Mouse (Mus musculus): ENCODE measurements at regions not wholly inside any gene's neighbourhood (a gene's known extent, or its start where the extent isn't known, plus 50 kb on each side); places are given as distances from the start of the nearest gene placed in this dataset.

DNA sequence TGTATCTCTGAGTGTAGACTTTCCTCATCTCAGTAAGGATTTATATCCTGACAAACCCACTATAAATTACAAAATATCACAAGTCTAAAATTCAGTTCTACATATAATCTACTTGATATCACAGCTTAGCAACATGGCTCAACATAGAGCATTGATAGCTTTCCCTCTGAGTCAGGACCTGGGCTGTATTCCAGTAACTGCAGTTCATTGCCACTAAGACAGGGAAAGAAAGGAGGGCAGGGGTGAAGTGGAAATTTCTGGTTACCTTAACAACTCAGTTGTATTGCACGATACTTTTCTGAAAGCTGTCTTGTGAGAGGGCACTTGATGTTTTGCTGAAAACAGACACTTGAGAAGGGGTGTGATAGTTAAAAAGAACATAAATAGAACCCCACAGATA is 635.0 kb downstream of the Utrn start:
- Histone ChIP-seq H3K27ac (replicated peaks; ENCODE audit: insufficient read depth, low read depth, low read length) (no peak overlapping the region), H3K4me3 (ENCODE audit: insufficient read depth, low read depth, low read length) (no peak overlapping the region), H3K27me3 (ENCODE audit: control insufficient read depth, insufficient read depth, low read length) (no peaks in the 10 kb centered on the region), H3K36me3 (ENCODE audit: control insufficient read depth, insufficient read depth, low read length) (no peaks in the 10 kb centered on the region), H3K9ac (ENCODE audit: low read depth, low read length) (no peak overlapping the region), H3K4me1 (ENCODE audit: control insufficient read depth, insufficient read depth, low read length) (no peaks in the 10 kb centered on the region), H3K79me2 (ENCODE audit: control insufficient read depth, insufficient read depth, low read length) (no peaks in the 10 kb centered on the region)
- no peak for DNase-seq (ENCODE audit: extremely low read depth, low read depth, low spot score)
- TF ChIP-seq POLR2A (IDR thresholded peaks at IDR 0.05; ENCODE audit: extremely low read depth, insufficient read depth, low read length) (no peak), CTCF (IDR thresholded peaks at IDR 0.05; ENCODE audit: low read depth, low read length) (no peak)
- 73% methylated on average over 1 of the region's 1 CpGs for WGBS

DNA sequence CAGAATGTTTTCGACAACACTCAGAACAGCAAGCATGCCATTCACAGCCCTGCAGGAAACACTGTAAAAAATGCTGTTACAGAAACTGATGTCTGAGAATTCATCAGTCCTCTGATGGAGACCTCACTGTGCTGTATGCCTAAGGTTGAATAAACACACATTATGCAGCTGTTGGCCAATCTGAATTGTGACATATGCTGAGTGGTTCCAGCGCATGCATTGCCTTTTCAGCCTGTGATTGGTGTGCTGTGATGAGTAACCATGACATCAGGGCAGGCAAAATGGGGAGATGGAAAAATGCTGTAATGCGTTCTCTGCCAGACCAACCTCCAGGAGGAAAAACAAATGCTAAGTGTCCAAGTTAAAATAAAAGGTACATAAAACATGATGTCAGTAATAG is 620.3 kb downstream of the Utrn start:
- TF ChIP-seq POLR2A (IDR thresholded peaks at IDR 0.05; ENCODE audit: extremely low read depth, insufficient read depth, low read length) (no peak), CTCF (IDR thresholded peaks at IDR 0.05; ENCODE audit: low read depth, low read length) (no peak)
- no peaks in the 10 kb centered on the region for H3K27me3 ChIP-seq (ENCODE audit: control insufficient read depth, insufficient read depth, low read length)
- no peak overlapping the region for H3K9ac ChIP-seq (ENCODE audit: low read depth, low read length)
- H3K27ac ChIP-seq (replicated peaks; ENCODE audit: insufficient read depth, low read depth, low read length): no peak overlapping the region
- no peak for DNase-seq (ENCODE audit: extremely low read depth, low read depth, low spot score)
- H3K4me3 ChIP-seq (ENCODE audit: insufficient read depth, low read depth, low read length): no peak overlapping the region
- WGBS: 83% methylated on average over 3 of the region's 3 CpGs
- no peaks in the 10 kb centered on the region for H3K79me2 ChIP-seq (ENCODE audit: control insufficient read depth, insufficient read depth, low read length)
- H3K4me1 ChIP-seq (ENCODE audit: control insufficient read depth, insufficient read depth, low read length): no peaks in the 10 kb centered on the region
- no peaks in the 10 kb centered on the region for H3K36me3 ChIP-seq (ENCODE audit: control insufficient read depth, insufficient read depth, low read length)

DNA sequence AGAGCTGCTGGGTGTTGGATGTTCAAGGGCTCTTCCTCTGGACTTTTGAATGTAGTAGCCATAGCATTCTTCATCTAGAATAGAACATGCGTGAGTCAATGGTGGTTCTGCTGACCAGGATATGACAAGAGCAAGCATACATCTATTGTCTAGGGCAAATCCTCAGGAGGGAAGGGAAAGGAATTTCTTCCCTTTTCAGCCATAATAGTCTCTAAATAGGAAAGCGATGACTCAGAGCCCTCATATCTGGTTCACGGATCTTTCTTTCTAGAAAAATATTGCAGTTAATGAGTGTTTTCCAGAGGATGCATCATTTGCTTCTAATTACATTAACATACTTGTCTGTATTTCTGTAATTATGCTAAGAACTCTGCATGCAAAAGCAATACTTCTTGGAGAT is 615.9 kb downstream of the Utrn start:
- TF ChIP-seq POLR2A (IDR thresholded peaks at IDR 0.05; ENCODE audit: extremely low read depth, insufficient read depth, low read length): no peak
- no peak for TF ChIP-seq CTCF (IDR thresholded peaks at IDR 0.05; ENCODE audit: low read depth, low read length)
- DNase-seq (ENCODE audit: extremely low read depth, low read depth, low spot score): no peak
- WGBS: 95% methylated on average over 3 of the region's 3 CpGs
- no peak overlapping the region for H3K9ac ChIP-seq (ENCODE audit: low read depth, low read length)
- no peak overlapping the region for H3K4me3 ChIP-seq (ENCODE audit: insufficient read depth, low read depth, low read length)
- no peak overlapping the region for H3K27ac ChIP-seq (replicated peaks; ENCODE audit: insufficient read depth, low read depth, low read length)
- no peaks in the 10 kb centered on the region for H3K36me3 ChIP-seq (ENCODE audit: control insufficient read depth, insufficient read depth, low read length)
- H3K4me1 ChIP-seq (ENCODE audit: control insufficient read depth, insufficient read depth, low read length): no peaks in the 10 kb centered on the region
- H3K79me2 ChIP-seq (ENCODE audit: control insufficient read depth, insufficient read depth, low read length): no peaks in the 10 kb centered on the region
- no peaks in the 10 kb centered on the region for H3K27me3 ChIP-seq (ENCODE audit: control insufficient read depth, insufficient read depth, low read length)

DNA sequence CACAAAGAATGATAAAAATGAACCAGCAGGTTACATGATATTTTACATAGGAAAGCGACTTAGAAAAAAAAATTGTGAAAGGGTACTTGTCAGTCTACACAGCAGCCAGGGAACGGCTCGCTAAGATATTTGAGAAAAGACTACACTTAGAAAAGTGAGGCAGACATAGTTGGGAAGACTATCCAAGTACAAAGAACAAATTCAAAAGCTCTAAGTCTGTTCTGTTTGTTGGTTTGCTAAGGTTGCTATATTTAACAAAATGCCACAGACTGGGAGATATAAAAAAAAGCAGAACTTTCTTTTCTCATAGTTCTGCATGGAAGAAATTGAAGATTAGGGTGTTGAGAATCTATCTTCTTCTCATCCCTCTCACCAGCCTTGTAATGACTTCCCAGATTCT is 583.5 kb downstream of the Utrn start:
- Histone ChIP-seq H3K9ac (ENCODE audit: low read depth, low read length) (no peak overlapping the region), H3K36me3 (ENCODE audit: control insufficient read depth, insufficient read depth, low read length) (no peaks in the 10 kb centered on the region), H3K27me3 (ENCODE audit: control insufficient read depth, insufficient read depth, low read length) (no peaks in the 10 kb centered on the region), H3K4me3 (ENCODE audit: insufficient read depth, low read depth, low read length) (no peak overlapping the region), H3K27ac (replicated peaks; ENCODE audit: insufficient read depth, low read depth, low read length) (no peak overlapping the region), H3K4me1 (ENCODE audit: control insufficient read depth, insufficient read depth, low read length) (no peaks in the 10 kb centered on the region), H3K79me2 (ENCODE audit: control insufficient read depth, insufficient read depth, low read length) (no peaks in the 10 kb centered on the region)
- no peak for DNase-seq (ENCODE audit: extremely low read depth, low read depth, low spot score)
- WGBS: 88% methylated on average over 3 of the region's 3 CpGs
- TF ChIP-seq POLR2A (IDR thresholded peaks at IDR 0.05; ENCODE audit: extremely low read depth, insufficient read depth, low read length) (no peak), CTCF (IDR thresholded peaks at IDR 0.05; ENCODE audit: low read depth, low read length) (no peak)

DNA sequence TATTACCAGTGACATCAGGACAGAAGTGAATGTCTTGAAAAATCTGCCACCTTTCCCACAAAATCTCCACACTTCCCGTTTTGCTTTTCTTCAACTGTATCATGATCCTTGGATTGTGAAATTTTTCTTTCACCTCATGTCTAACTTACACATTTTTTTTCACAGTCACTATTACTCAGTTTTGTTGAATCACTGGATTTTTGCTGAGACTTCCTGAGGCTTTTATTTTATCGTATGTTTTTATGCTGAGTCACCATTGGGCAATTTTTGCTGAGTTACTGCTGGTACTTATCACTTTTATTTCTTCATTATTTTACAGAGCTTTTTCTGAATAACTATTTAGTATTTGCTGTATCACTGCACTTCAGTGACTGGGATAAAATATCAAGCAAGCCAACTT is 570.3 kb downstream of the Utrn start:
- TF ChIP-seq POLR2A (IDR thresholded peaks at IDR 0.05; ENCODE audit: extremely low read depth, insufficient read depth, low read length) (no peak), CTCF (IDR thresholded peaks at IDR 0.05; ENCODE audit: low read depth, low read length) (no peak)
- Histone ChIP-seq H3K27ac (replicated peaks; ENCODE audit: insufficient read depth, low read depth, low read length) (no peak overlapping the region), H3K9ac (ENCODE audit: low read depth, low read length) (no peak overlapping the region), H3K27me3 (ENCODE audit: control insufficient read depth, insufficient read depth, low read length) (no peaks in the 10 kb centered on the region), H3K36me3 (ENCODE audit: control insufficient read depth, insufficient read depth, low read length) (no peaks in the 10 kb centered on the region), H3K4me3 (ENCODE audit: insufficient read depth, low read depth, low read length) (no peak overlapping the region), H3K4me1 (ENCODE audit: control insufficient read depth, insufficient read depth, low read length) (no peaks in the 10 kb centered on the region), H3K79me2 (ENCODE audit: control insufficient read depth, insufficient read depth, low read length) (no peaks in the 10 kb centered on the region)
- 69% methylated on average over 2 of the region's 2 CpGs for WGBS
- DNase-seq (ENCODE audit: extremely low read depth, low read depth, low spot score): no peak

DNA sequence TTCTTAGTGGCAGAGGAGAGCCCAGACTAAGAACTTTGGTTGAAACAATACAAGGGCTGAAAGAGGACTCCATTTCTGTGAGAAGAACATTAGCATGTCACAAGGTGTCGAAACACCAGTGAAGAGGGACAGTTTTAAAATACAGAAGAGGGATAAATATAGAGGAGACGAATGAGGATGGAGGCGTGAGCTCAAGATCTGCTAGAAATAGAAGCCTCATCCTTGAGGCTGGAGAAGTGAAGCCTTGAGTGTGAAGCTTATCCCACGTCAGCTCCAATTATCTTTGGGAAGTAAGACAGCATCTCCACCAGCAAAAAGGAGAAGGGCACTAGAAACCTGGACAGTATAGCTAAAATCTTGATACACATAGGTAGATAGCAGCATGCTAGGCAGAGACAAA is 566.8 kb downstream of the Utrn start:
- no peak for TF ChIP-seq POLR2A (IDR thresholded peaks at IDR 0.05; ENCODE audit: extremely low read depth, insufficient read depth, low read length)
- no peak for TF ChIP-seq CTCF (IDR thresholded peaks at IDR 0.05; ENCODE audit: low read depth, low read length)
- Histone ChIP-seq H3K9ac (ENCODE audit: low read depth, low read length) (no peak overlapping the region), H3K27me3 (ENCODE audit: control insufficient read depth, insufficient read depth, low read length) (no peaks in the 10 kb centered on the region), H3K79me2 (ENCODE audit: control insufficient read depth, insufficient read depth, low read length) (no peaks in the 10 kb centered on the region), H3K27ac (replicated peaks; ENCODE audit: insufficient read depth, low read depth, low read length) (no peak overlapping the region), H3K4me3 (ENCODE audit: insufficient read depth, low read depth, low read length) (no peak overlapping the region), H3K4me1 (ENCODE audit: control insufficient read depth, insufficient read depth, low read length) (no peaks in the 10 kb centered on the region), H3K36me3 (ENCODE audit: control insufficient read depth, insufficient read depth, low read length) (no peaks in the 10 kb centered on the region)
- DNase-seq (ENCODE audit: extremely low read depth, low read depth, low spot score): no peak
- 78% methylated on average over 4 of the region's 4 CpGs for WGBS
